Comparison of ENCODE assay signal across 8 mouse cellular contexts in genomic region chr6:47593590-47593989, GRCm38 (mm10). TPM values are rescaled to one million over a fixed set of nuclear protein-coding genes. Genes with fewer than 3 reads are reported as not detected.
DNase-seq lines count a peak whose midpoint lies in the region; ATAC-seq and TF ChIP-seq lines count a peak whose summit lies in the region.

No protein-coding gene starts in this region.

- H3K27me3 ChIP-seq in hindbrain, embryonic 16.5 days (replicated peaks; ENCODE audit: control insufficient read depth, insufficient read depth, low read length) = no peaks in the 10 kb centered on the region
- no peaks in the 10 kb centered on the region for H3K27me3 ChIP-seq in myocyte (ENCODE audit: control insufficient read depth, insufficient read depth, insufficient read length)

- 5% methylated on average over 9 of the region's 9 CpGs for WGBS in hindbrain, embryonic 16.5 days

- no peak for ATAC-seq in hindbrain, embryonic 16.5 days

- H3K4me1 ChIP-seq in hindbrain, embryonic 16.5 days (ENCODE audit: control insufficient read depth, insufficient read depth, low read depth, low read length) = peaks cover 5% of the 10 kb centered on the region

- peak overlapping the region; percentile 81 for H3K4me2 ChIP-seq in hindbrain, embryonic 16.5 days (ENCODE audit: low read length)
- peak overlapping the region; percentile 69 for H3K4me2 ChIP-seq in myocyte (ENCODE audit: low read depth)

- no peaks in the 10 kb centered on the region for H3K9me3 ChIP-seq in hindbrain, embryonic 16.5 days (ENCODE audit: control insufficient read depth, low read length)

- peak overlapping the region; percentile 98 for H3K9ac ChIP-seq in hindbrain, embryonic 16.5 days (ENCODE audit: low read depth, low read length)

- H3K79me2 ChIP-seq in myocyte (ENCODE audit: control insufficient read depth, insufficient read depth) = peaks cover 55% of the 10 kb centered on the region

- DNase-seq in left cerebral cortex, adult 2 months (ENCODE audit: extremely low spot score in 1 of 2, low spot score in 2 of 2) = no peak
- DNase-seq in left cerebral cortex, postnatal 4 days = no peak
- DNase-seq in embryo, embryonic 11.5 days (ENCODE audit: low read depth, low spot score) = peak; percentile 1
- no peak for DNase-seq in cerebellum, adult 9-10 months
- DNase-seq in layer of hippocampus, postnatal 25 days (ENCODE audit: extremely low spot score in 1 of 2, low spot score in 1 of 2) = no peak
- no peak for DNase-seq in adipocyte (ENCODE audit: low spot score)

- TF ChIP-seq POLR2A in myocyte (IDR thresholded peaks at IDR 0.05; ENCODE audit: insufficient read length, low read depth) = no peak

- no peak for TF ChIP-seq CTCF in left cerebral cortex, adult 2 months (IDR thresholded peaks at IDR 0.05)

- H3K27ac ChIP-seq in left cerebral cortex, adult 2 months = peak overlapping the region; percentile 78; the same call in 1 of the 2 replicates
- peak overlapping the region; percentile 98 for H3K27ac ChIP-seq in hindbrain, embryonic 16.5 days (ENCODE audit: low read depth, low read length)

- H3K4me3 ChIP-seq in left cerebral cortex, adult 2 months = peak overlapping the region; percentile 96
- H3K4me3 ChIP-seq in hindbrain, embryonic 16.5 days (ENCODE audit: low read length) = peak overlapping the region; percentile 95
- peak overlapping the region; percentile 66 for H3K4me3 ChIP-seq in myocyte

- no peaks in the 10 kb centered on the region for H3K36me3 ChIP-seq in hindbrain, embryonic 16.5 days (ENCODE audit: control insufficient read depth, insufficient read depth, low read length)
- no peaks in the 10 kb centered on the region for H3K36me3 ChIP-seq in myocyte (ENCODE audit: control insufficient read depth, insufficient read depth)

- intact Hi-C loops in left cerebral cortex, adult 2 months (cut with DNase I) = no loop called here
- intact Hi-C loops in left cerebral cortex, postnatal 4 days (cut with DNase I) = no loop called here

- peak overlapping the region; percentile 60 for H3ac ChIP-seq in myocyte (ENCODE audit: control insufficient read depth, insufficient read length)

TF ChIP-seq in myocyte, 11 proteins besides CTCF, POLR2A, EP300 and RAD21:
- no peak for TF ChIP-seq CEBPB (IDR thresholded peaks at IDR 0.05; ENCODE audit: insufficient read depth, poor library complexity, severe bottlenecking)
- TF ChIP-seq REST (IDR thresholded peaks at IDR 0.05; ENCODE audit: insufficient read depth, insufficient read length) = no peak
- no peak for TF ChIP-seq USF1 (IDR thresholded peaks at IDR 0.05; ENCODE audit: low read depth)
- TF ChIP-seq SRF (IDR thresholded peaks at IDR 0.05; ENCODE audit: control insufficient read depth, insufficient read length, low read depth) = no peak
- TF ChIP-seq TCF3 (IDR thresholded peaks at IDR 0.05; ENCODE audit: insufficient read length, low read depth) = no peak
- TF ChIP-seq POLR2AphosphoS2 (IDR thresholded peaks at IDR 0.05; ENCODE audit: insufficient read length, low read depth) = no peak
- TF ChIP-seq MYOG (IDR thresholded peaks at IDR 0.05; ENCODE audit: control insufficient read depth in 1 of 3, insufficient read depth in 1 of 3, insufficient read length in 2 of 3, low read depth in 2 of 3) = no peak

RNA-seq across cellular contexts. Expression of gene Ezh2, which starts 1.6 kb away (rescaled TPM):
- total RNA-seq in left cerebral cortex, adult 2 months (2021) = 10 to 100 TPM; 11.3 to 13.5 TPM
- 10 to 100 TPM; 65.4 to 69.6 TPM for total RNA-seq in left cerebral cortex, postnatal 4 days (2021)
- polyA plus RNA-seq in hindbrain, embryonic 16.5 days (2015; fragmentation: Nextera tagmentation; extraction: Ambion mirVana) = 45.9 and 46.5 TPM in 2 replicates
- 19.3 TPM for polyA plus RNA-seq in myocyte (2012; fragmentation: generic; extraction: Trizol)
- 10 to 100 TPM; 16.5 to 17.1 TPM for total RNA-seq in layer of hippocampus, postnatal 25 days (2021)
